Mouse (Mus musculus) CD4-positive, CD25-positive, alpha-beta regulatory T cell, adult 4 months (primary cell): ENCODE measurements around the gene Itpr2. TPM values are rescaled to one million over a fixed set of nuclear protein-coding genes. Genes with fewer than 3 reads are reported as not detected.

Source experiments
- ATAC-seq: one replicate; pipeline ENCODE4 v1.8.0; 2017
- polyA plus RNA-seq, 2 experiments: library from polyadenylated mRNA; unstranded; fragments of 100-300 nt; shearing (Covaris generic); gene quantifications; one replicate each; pipeline ENCODE4 v1.2.1; 2017

The Itpr2 gene
- 10 to 100 TPM; 69.7 to 84.1 TPM for polyA plus RNA-seq

- ATAC-seq, result peak; percentile 41
Measured at GRCm38 (mm10) chr6:146501866-146502804, at the start of gene Itpr2. TSS of gene Itpr2 (minus strand) at chr6:146502223.

GRCm38 (mm10) chr6:146551326-146551725 is 49.3 kb upstream of the Itpr2 start:
- ATAC-seq, result no peak

GRCm38 (mm10) chr6:146550421-146550820 is 48.4 kb upstream of the Itpr2 start:
- no peak for ATAC-seq

- no peak for ATAC-seq
Measured at GRCm38 (mm10) chr6:146545289-146545865, 43.4 kb upstream of the Itpr2 start.

GRCm38 (mm10) chr6:146544622-146545021 is 42.6 kb upstream of the Itpr2 start:
- peak; percentile 54 for ATAC-seq

- ATAC-seq, result no peak
Measured at GRCm38 (mm10) chr6:146540386-146540785, 38.4 kb upstream of the Itpr2 start.

GRCm38 (mm10) chr6:146538661-146539060 is 36.6 kb upstream of the Itpr2 start:
- no peak for ATAC-seq

GRCm38 (mm10) chr6:146538071-146538470 is 36.0 kb upstream of the Itpr2 start:
- ATAC-seq, result no peak

GRCm38 (mm10) chr6:146537111-146537510 is 35.1 kb upstream of the Itpr2 start:
- ATAC-seq, result no peak

- no peak for ATAC-seq
Measured at GRCm38 (mm10) chr6:146535501-146535900, 33.5 kb upstream of the Itpr2 start.

- no peak for ATAC-seq
Measured at GRCm38 (mm10) chr6:146533146-146533545, 31.1 kb upstream of the Itpr2 start.

GRCm38 (mm10) chr6:146530769-146531168 is 28.7 kb upstream of the Itpr2 start:
- ATAC-seq, result no peak

GRCm38 (mm10) chr6:146530363-146530762 is 28.3 kb upstream of the Itpr2 start:
- ATAC-seq, result no peak

GRCm38 (mm10) chr6:146527537-146527936 is 25.5 kb upstream of the Itpr2 start:
- no peak for ATAC-seq

GRCm38 (mm10) chr6:146525500-146525899 is 23.5 kb upstream of the Itpr2 start:
- ATAC-seq, result no peak

- ATAC-seq, result peak; percentile 85
Measured at GRCm38 (mm10) chr6:146521456-146522245, 19.6 kb upstream of the Itpr2 start.

GRCm38 (mm10) chr6:146519019-146519418 is 17.0 kb upstream of the Itpr2 start:
- ATAC-seq, result no peak

- no peak for ATAC-seq
Measured at GRCm38 (mm10) chr6:146515936-146516335, 13.9 kb upstream of the Itpr2 start.

GRCm38 (mm10) chr6:146514531-146514948 is 12.5 kb upstream of the Itpr2 start:
- peak; percentile 53 for ATAC-seq

GRCm38 (mm10) chr6:146513899-146514298 is 11.9 kb upstream of the Itpr2 start:
- ATAC-seq, result no peak

- ATAC-seq, result no peak
Measured at GRCm38 (mm10) chr6:146513384-146513783, 11.4 kb upstream of the Itpr2 start.

- no peak for ATAC-seq
Measured at GRCm38 (mm10) chr6:146511511-146511910, 9.5 kb upstream of the Itpr2 start.

GRCm38 (mm10) chr6:146509891-146510290 is 7.9 kb upstream of the Itpr2 start:
- no peak for ATAC-seq
